Mouse (Mus musculus) embryonic facial prominence, embryonic 11.5 days (tissue): ENCODE results near the gene Tac4. TPM values are rescaled to one million over a fixed set of nuclear protein-coding genes. Genes with fewer than 3 reads are reported as not detected.

Experiments
- ATAC-seq: fragments of 200-750 bp; cut with Nextera tagmentation; replicated peaks from 2 replicates; pipeline ENCODE4 v1.8.0; 2017; ENCODE audit warnings: low read depth; ENCODE audit not compliant: insufficient number of reproducible peaks, low FRiP score, low TSS enrichment
- DNase-seq: peaks from one replicate; pipeline ENCODE4 v3.0.0-alpha.2; 2015; ENCODE audit warnings: low spot score
- H3K27ac ChIP-seq: fragments of 300-500 bp; sonication (generic); replicated peaks from 2 replicates; pipeline ENCODE4 v1.5.1; 2014; ENCODE audit warnings: mild to moderate bottlenecking, low read depth, low read length, control low read depth
- H3K27me3 ChIP-seq: fragments of 300-500 bp; sonication (generic); 2 replicates; pipeline ENCODE4 v1.6.1; 2014; ENCODE audit warnings: mild to moderate bottlenecking, low read length, moderate library complexity, mixed read lengths; ENCODE audit not compliant: control insufficient read depth, insufficient read depth
- H3K36me3 ChIP-seq: fragments of 300-500 bp; sonication (generic); replicated peaks from 2 replicates; pipeline ENCODE4 v1.6.1; 2014; ENCODE audit warnings: low read depth, mild to moderate bottlenecking, low read length, moderate library complexity, mixed read lengths; ENCODE audit not compliant: control insufficient read depth, insufficient read depth
- H3K4me1 ChIP-seq: fragments of 300-500 bp; sonication (generic); 2 replicates; pipeline ENCODE4 v1.6.1; 2014; ENCODE audit warnings: low read length, mixed read lengths; ENCODE audit not compliant: control insufficient read depth, insufficient read depth
- H3K4me2 ChIP-seq: fragments of 300-500 bp; sonication (generic); 2 replicates; pipeline ENCODE4 v1.6.1; 2014; ENCODE audit warnings: low read depth, mild to moderate bottlenecking, control low read depth, low read length, moderate library complexity
- H3K4me3 ChIP-seq: fragments of 300-500 bp; sonication (generic); 2 replicates; pipeline ENCODE4 v1.5.1; 2014; ENCODE audit warnings: low read depth, low read length, control low read depth
- H3K9ac ChIP-seq: fragments of 300-500 bp; sonication (generic); replicated peaks from 2 replicates; pipeline ENCODE4 v1.6.1; 2014; ENCODE audit warnings: mild to moderate bottlenecking, control low read depth, low read length
- H3K9me3 ChIP-seq: fragments of 300-500 bp; sonication (generic); replicated peaks from 2 replicates; pipeline ENCODE4 v1.6.1; 2016; ENCODE audit warnings: mild to moderate bottlenecking, low read length, inconsistent platforms, mixed read lengths; ENCODE audit not compliant: control insufficient read depth
- WGBS: fragments of 180-500 bp; shearing (Covaris S2); extraction: QIAGEN DNeasy Blood & Tissue Kit; methylation state at CpG from one replicate; pipeline ENCODE4 v1.1.7; 2014; 5-methylcytosine and 5-hydroxymethylcytosine counted together
- polyA plus RNA-seq: library from polyadenylated mRNA; unstranded; fragments of >200 nt; fragmentation: Nextera tagmentation; extraction: Ambion mirVana; gene quantifications from 2 replicates; pipeline ENCODE4 v1.2.1, GENCODE M21; 2014

Tac4 gene
- polyA plus RNA-seq, 1 experiment from 2014 or later = not detected

DNA sequence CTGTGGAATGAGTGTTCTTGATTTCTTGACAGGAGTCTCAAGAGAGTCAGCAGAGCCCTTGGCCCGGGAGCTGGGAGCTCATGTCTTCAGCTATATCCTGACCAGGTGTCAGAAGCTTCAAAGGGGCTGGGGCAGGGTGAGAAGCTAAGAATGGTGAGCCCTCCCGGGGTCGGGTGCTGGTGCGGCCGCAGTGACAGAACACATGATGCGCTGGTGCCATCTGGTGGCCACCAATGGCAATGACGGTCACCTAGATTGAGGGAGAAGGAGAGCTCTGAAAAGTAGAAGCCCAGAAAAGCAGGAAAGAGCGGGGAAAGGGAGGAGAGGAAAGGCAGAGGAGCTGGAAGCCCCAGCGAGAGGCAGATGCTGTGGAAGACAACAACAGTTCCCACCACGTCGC is 10.0 kb upstream of the Tac4 start:
- DNase-seq (peak; percentile 90), ATAC-seq (no peak)
- Histone ChIP-seq H3K27me3 (0 out of 2 replicates have a peak, but pooled peaks cover 2% of the 10 kb centered on the region), H3K4me3 (no peak overlapping the region), H3K4me2 (no peak overlapping the region), H3K9me3 (no peaks in the 10 kb centered on the region), H3K9ac (no peak overlapping the region), H3K27ac (no peak overlapping the region), H3K4me1 (no peaks in the 10 kb centered on the region; the same call in 1 of the 2 replicates), H3K36me3 (no peaks in the 10 kb centered on the region)
- WGBS = 5% methylated on average over 11 of the region's 11 CpGs

DNA sequence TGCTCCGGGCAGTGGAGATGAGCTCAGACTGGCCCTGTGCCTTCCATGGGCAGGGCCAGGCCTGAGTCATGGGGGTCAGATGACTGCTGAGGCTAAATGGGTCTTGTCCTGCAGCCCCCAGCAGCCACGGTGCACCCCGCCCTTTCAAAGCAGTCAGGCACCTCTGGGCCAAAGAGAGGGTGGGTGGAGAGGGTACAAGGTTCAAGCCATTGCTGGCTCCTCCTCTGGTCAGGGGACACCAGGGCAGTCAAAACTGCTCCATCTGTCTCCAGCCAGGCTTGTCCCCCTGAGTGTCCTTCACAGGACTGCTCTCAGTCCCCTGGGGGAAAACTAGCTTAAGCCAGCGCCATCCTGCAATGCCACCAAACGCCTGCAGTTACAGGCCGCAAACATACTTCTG is 9.2 kb upstream of the Tac4 start:
- H3K4me2 ChIP-seq = no peak overlapping the region
- no peaks in the 10 kb centered on the region for H3K36me3 ChIP-seq
- H3K9me3 ChIP-seq = no peaks in the 10 kb centered on the region
- ATAC-seq = no peak
- 80% methylated on average over 6 of the region's 6 CpGs for WGBS
- 0 out of 2 replicates have a peak, but pooled peaks cover 2% of the 10 kb centered on the region for H3K27me3 ChIP-seq
- no peak overlapping the region for H3K4me3 ChIP-seq
- no peak for DNase-seq
- no peak overlapping the region for H3K9ac ChIP-seq
- no peak overlapping the region for H3K27ac ChIP-seq
- H3K4me1 ChIP-seq = no peaks in the 10 kb centered on the region; the same call in 1 of the 2 replicates

DNA sequence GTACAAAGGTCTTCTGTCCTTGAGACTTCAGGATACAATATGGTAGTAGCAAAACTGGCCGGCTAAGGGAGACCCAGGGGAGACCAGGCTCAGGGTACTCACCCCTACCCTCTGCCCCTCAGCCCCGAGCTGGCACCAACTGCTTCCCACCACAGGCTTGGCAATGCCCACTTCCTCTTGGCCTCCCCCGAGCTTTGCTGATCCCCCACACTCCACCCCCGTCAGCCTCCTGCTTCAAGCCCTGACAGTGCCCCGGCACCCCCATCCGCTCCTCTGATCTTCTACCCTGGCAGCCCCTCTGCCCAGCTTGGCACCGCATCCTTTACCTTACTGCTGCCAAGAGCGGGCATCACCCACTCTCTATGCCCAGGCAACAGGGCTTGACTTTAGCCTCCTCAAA is 7.2 kb upstream of the Tac4 start:
- ATAC-seq = no peak
- 83% methylated on average over 8 of the region's 8 CpGs for WGBS
- no peak overlapping the region for H3K27ac ChIP-seq

DNA sequence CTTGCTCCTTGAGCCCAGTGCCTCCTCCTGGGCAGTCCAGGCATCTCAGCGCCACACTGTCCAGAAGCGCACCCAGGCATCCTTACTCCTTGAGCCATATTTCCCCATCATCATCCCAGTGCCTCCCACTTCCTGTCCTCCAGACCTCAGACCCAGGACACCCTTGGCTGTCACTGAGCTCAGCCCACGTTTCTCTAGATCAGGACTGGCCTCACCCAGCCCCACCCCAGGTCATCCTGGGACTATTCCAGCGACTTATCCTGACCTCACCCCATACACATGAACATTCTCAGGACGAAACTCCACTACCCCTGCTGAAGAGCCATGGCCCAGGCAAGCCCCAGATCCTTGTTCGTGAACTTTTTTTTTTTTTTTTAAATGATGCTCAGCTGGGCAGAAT is 5.6 kb upstream of the Tac4 start:
- WGBS = 78% methylated on average over 6 of the region's 6 CpGs
- Histone ChIP-seq H3K9ac (no peak overlapping the region), H3K36me3 (no peaks in the 10 kb centered on the region), H3K4me1 (no peaks in the 10 kb centered on the region), H3K4me2 (no peak overlapping the region), H3K4me3 (no peak overlapping the region), H3K27ac (no peak overlapping the region), H3K9me3 (no peaks in the 10 kb centered on the region), H3K27me3 (peaks cover 2% of the 10 kb centered on the region; the same call in 1 of the 2 replicates)
- ATAC-seq = no peak
- DNase-seq = no peak

More for the DNA sequence above, 7.2 kb upstream of the Tac4 start:
- 0 out of 2 replicates have a peak, but pooled peaks cover 2% of the 10 kb centered on the region for H3K27me3 ChIP-seq
- DNase-seq = no peak
- no peak overlapping the region for H3K4me2 ChIP-seq
- no peaks in the 10 kb centered on the region; the same call in 1 of the 2 replicates for H3K4me1 ChIP-seq
- no peak overlapping the region for H3K4me3 ChIP-seq
- H3K36me3 ChIP-seq = no peaks in the 10 kb centered on the region
- no peaks in the 10 kb centered on the region for H3K9me3 ChIP-seq
- H3K9ac ChIP-seq = no peak overlapping the region

DNA sequence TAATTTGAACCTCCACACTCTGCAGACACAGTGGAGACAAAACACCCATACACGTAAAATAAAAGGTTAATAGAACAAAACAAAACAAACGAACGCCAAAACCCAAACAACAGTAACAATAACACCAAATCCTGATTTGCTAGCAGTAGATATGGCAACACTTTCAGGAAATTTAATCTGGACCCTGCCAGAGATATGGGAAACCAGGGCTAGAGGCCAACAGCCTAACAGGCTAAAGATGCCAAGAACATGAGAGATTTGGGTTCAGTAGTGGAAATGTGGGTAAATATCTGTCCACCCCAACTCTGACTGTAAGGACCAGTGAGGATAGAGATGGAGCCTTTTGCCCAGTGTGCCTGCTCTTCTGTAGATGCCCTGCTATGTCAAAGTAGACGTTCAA is 3.4 kb upstream of the Tac4 start:
- Histone ChIP-seq H3K9me3 (no peaks in the 10 kb centered on the region), H3K4me3 (no peak overlapping the region), H3K4me1 (no peaks in the 10 kb centered on the region), H3K9ac (no peak overlapping the region), H3K4me2 (no peak overlapping the region), H3K27ac (no peak overlapping the region), H3K36me3 (no peaks in the 10 kb centered on the region), H3K27me3 (peaks cover 2% of the 10 kb centered on the region; the same call in 1 of the 2 replicates)
- ATAC-seq (no peak), DNase-seq (no peak)
- 57% methylated on average over 4 of the region's 4 CpGs for WGBS

DNA sequence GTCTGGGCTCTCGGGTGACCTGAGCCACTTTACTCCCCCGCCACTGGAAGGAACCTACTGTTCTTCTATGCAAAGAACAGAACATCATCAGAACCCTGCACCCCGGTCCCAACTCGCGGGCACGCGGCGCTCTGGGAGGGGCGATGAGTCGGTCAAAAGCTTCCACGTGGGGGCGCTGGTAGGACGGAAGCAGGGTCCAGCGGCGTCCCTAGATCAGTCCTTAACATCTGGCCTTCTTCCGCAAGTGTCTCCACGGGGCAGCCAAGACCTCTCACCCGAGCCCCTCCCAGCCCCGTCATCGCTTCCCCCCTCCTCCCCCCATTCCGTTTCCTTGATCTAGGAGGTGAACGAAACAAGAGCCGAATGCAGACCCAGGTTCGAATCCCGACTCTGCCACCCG is 2.8 kb upstream of the Tac4 start:
- ATAC-seq (0 out of 2 replicates have a peak, but pooled peaks have one; percentile 43), DNase-seq (peak; percentile 82)
- WGBS = 2% methylated on average over 26 of the region's 26 CpGs
- no peaks in the 10 kb centered on the region for H3K36me3 ChIP-seq
- no peaks in the 10 kb centered on the region for H3K9me3 ChIP-seq
- no peaks in the 10 kb centered on the region for H3K4me1 ChIP-seq
- H3K27ac ChIP-seq = peak overlapping the region; percentile 52; the same call in 1 of the 2 replicates
- peaks cover 2% of the 10 kb centered on the region; the same call in 1 of the 2 replicates for H3K27me3 ChIP-seq
- peak overlapping the region; percentile 50 for H3K4me3 ChIP-seq
- H3K4me2 ChIP-seq = peak overlapping the region; percentile 96
- H3K9ac ChIP-seq = peak overlapping the region; percentile 75

DNA sequence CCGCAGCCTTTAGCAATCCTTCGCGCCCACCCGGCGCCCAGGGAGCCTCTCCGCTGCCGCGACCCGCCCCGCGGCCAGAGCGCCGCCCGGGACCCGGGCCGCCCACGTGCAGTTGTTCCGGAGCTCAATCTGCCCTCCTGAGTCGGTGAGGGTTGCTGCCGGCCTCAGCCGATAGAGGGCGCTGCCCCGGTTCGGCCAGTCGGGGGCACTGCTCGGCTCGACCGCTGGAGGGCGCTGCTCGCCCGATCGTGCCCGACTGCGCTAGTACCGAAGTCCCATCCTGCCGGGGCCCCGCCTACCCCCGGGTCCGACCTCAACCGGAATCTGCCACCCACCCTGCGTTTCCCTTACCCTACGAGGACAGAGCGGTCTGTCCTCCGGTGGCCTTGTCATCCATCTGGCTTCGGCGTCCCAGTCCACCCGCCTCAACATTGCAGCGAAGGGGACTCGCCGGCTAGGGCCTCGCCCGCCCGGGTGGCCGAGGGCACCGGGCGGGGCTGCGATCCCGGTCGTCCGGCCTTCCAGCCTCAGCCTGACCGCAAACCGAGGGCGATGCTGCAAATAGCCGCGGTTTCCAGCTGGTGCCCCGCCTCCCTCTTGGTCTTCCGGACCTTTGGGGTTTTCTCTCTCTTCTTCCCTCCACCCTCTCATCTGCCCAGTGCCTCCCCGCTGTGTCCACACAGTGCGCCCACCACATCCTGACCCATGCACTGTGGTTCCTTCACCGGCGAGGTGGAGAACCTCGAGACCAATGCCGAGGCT is 2.1 kb upstream of the Tac4 start:
- Histone ChIP-seq H3K4me3 (peak overlapping the region; percentile 50), H3K27me3 (peaks cover 2% of the 10 kb centered on the region; the same call in 1 of the 2 replicates), H3K9me3 (no peaks in the 10 kb centered on the region), H3K4me2 (peak overlapping the region; percentile 96), H3K36me3 (no peaks in the 10 kb centered on the region), H3K27ac (peak overlapping the region; percentile 52), H3K4me1 (no peaks in the 10 kb centered on the region; the same call in 1 of the 2 replicates), H3K9ac (peak overlapping the region; percentile 75)
- DNase-seq (peak; percentile 88), ATAC-seq (peak; percentile 54)
- WGBS = under 1% methylated on average over 73 of the region's 73 CpGs

DNA sequence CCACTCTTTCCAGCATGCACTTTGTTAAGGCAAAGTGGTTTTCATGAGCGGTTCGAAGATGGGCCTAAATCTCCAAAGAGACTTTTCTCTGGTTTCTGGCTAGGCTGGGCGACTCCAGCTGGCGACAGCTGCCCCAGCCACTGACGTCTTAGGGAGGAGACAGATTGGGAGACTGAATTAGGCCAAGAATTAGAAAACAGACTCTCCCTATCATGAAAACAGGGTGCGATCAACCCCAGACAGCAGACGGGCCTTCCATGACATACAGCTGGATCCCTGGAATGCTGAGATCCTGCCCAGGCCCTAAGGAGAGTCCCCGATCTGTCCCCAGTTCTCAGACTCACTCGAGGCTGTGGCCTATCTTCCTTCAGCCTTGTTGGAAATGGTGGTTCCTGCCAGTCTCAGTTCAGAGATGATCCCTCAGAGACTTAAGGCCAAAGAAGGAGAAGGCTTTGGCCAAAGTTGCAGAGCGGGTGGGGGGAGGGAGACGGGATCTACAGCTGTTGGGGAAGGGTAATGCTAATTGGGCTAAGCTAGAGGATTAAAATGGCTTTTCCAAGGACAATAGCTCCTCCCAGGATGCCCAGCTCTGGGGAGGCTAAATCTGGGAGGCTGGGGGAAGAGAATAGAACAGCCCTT is 2.6 kb downstream of the Tac4 start:
- no peaks in the 10 kb centered on the region for H3K36me3 ChIP-seq
- no peak overlapping the region for H3K4me2 ChIP-seq
- H3K9me3 ChIP-seq = no peaks in the 10 kb centered on the region
- no peak overlapping the region for H3K9ac ChIP-seq
- 13% methylated on average over 11 of the region's 11 CpGs for WGBS
- ATAC-seq (no peak), DNase-seq (no peak)
- H3K4me1 ChIP-seq = no peaks in the 10 kb centered on the region; the same call in 1 of the 2 replicates
- no peak overlapping the region for H3K4me3 ChIP-seq
- H3K27ac ChIP-seq = no peak overlapping the region
- peaks cover 2% of the 10 kb centered on the region; the same call in 1 of the 2 replicates for H3K27me3 ChIP-seq
